Mouse (Mus musculus): ENCODE measurements around the gene Pacs2. TPM values are rescaled to one million over a fixed set of nuclear protein-coding genes. Genes with fewer than 3 reads are reported as not detected.

The Pacs2 gene
- polyA plus RNA-seq, 1 experiment = 2.8 TPM

DNA sequence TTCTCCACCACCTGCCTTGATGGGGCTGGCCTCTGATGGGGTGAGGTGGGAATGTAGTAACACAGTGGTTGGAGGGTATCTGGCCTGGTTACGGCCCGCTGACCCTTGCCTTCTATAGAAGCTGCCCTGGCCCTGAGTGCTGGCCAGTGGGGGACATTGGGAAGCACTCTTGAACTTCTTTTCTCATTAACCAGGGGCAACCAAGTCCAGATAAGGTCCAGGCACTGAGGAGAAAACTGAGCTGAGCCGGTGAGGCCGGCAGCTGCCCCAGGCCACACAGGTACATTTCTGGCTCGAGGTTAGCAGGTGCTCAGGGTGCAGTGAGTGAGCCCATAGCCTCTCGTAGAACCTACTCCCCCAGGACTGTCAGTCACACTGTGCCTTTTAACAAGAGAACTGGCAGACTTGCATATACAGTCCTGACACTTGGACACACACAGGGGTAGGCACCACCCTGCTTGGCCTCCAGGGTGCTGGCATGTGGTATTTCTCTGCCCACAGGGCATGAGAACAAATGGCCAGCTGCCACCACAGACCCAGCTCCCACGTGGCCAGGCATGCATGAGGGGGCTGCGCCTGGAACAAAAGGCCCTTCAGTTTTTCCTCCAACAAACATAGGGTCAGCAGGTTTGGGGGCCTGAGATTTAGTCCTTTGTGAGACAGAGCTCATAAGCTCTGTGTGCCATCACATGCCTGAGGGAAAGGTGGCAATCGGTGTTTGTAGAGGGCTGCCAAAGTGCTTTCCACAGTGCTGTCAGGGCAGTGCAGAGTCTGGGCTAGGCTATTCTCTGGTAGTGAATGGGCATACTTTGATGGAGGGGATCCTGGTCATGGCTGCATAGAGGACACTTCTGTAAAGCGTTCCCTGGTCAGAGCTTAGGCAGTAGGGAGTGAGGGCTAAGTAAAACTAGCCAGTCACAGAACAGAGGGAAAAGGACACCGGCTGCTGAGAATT lies 18.3 kb downstream of the Pacs2 start:
- H3K4me1 ChIP-seq (ENCODE audit: control insufficient read depth) = peaks cover 84% of the 10 kb centered on the region
- H3K36me3 ChIP-seq (ENCODE audit: control insufficient read depth) = peaks cover 74% of the 10 kb centered on the region
- no peaks in the 10 kb centered on the region for H3K27me3 ChIP-seq (ENCODE audit: control insufficient read depth)
- TF ChIP-seq TAL1 (IDR thresholded peaks at IDR 0.05; ENCODE audit: low read length) = no peak
- no peaks in the 10 kb centered on the region for H3K9me3 ChIP-seq (ENCODE audit: control insufficient read depth, low read length)
- H3K4me3 ChIP-seq (replicated peaks) = no peak overlapping the region

DNA sequence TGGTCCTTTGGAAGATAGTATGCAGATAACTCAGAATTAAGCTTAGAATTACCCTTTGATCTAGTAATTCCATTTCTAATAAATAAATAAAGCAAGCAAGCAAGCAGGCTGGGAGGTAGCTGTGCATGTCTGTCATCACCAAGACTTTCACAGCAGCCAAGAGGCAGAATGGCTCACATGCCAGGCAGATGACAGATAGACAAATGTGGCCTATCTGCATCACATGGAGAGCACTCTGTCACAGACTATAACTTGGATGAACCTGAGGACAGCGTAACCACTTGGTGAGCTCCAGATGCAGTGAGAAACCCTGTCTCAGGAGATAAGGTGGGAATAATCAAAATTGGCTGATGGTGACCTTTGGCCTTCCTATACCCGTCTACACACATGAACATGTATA lies 20.8 kb downstream of the Pacs2 start:
- Histone ChIP-seq H3K4me3 (replicated peaks) (no peak overlapping the region), H3K27me3 (ENCODE audit: control insufficient read depth) (no peaks in the 10 kb centered on the region), H3K4me1 (ENCODE audit: control insufficient read depth) (peaks cover 82% of the 10 kb centered on the region), H3K9me3 (ENCODE audit: control insufficient read depth, low read length) (no peaks in the 10 kb centered on the region), H3K36me3 (ENCODE audit: control insufficient read depth) (peaks cover 67% of the 10 kb centered on the region)
- TF ChIP-seq GATA1 (IDR thresholded peaks at IDR 0.05; ENCODE audit: low read length) (no peak), TAL1 (IDR thresholded peaks at IDR 0.05; ENCODE audit: low read length) (no peak)

DNA sequence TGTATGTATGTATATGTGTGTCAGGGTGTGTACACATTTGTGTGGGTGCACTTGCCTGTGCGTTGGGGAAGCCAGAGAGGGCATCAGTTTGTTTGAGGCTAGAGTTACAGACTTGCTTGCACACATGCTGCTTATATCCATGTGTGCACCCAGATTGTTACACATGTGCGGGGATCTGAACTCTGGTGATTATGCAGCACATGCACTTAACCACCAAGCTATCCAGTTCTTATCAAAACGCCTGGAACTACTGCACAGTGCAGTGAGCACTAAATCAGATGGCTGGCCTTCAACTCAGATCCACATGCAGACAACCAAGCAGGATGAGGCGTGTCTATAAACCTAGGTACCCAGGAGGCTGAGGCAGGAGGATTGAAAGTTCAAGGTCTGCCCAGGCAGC lies 22.7 kb downstream of the Pacs2 start:
- no peak for TF ChIP-seq GATA1 (IDR thresholded peaks at IDR 0.05; ENCODE audit: low read length)
- TF ChIP-seq TAL1 (IDR thresholded peaks at IDR 0.05; ENCODE audit: low read length) = no peak
- Histone ChIP-seq H3K4me1 (ENCODE audit: control insufficient read depth) (peaks cover 75% of the 10 kb centered on the region), H3K36me3 (ENCODE audit: control insufficient read depth) (peaks cover 60% of the 10 kb centered on the region), H3K9me3 (ENCODE audit: control insufficient read depth, low read length) (no peaks in the 10 kb centered on the region), H3K4me3 (replicated peaks) (no peak overlapping the region), H3K27me3 (ENCODE audit: control insufficient read depth) (no peaks in the 10 kb centered on the region)

DNA sequence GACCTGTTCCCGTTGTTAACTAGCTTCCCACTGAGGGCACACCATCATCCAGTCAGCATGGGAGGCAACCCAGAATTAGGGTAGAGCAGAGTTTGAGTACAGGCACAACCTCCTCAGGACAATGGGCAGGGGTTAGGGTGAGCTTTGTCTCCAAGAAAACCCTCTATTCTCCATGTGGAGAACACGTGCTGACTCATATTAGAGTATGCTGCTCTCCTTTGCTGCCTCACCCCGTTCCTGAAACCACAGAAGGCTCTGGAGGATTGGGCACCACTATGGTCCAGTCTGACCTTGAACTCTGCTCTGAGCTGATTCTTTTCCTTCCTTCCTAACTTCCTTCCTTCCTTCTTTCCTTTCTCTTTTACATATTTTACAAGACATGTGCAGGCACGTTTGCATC lies 24.1 kb downstream of the Pacs2 start:
- Histone ChIP-seq H3K36me3 (ENCODE audit: control insufficient read depth) (peaks cover 46% of the 10 kb centered on the region), H3K4me1 (ENCODE audit: control insufficient read depth) (peaks cover 75% of the 10 kb centered on the region), H3K9me3 (ENCODE audit: control insufficient read depth, low read length) (no peaks in the 10 kb centered on the region), H3K27me3 (ENCODE audit: control insufficient read depth) (no peaks in the 10 kb centered on the region), H3K4me3 (replicated peaks) (no peak overlapping the region)
- TF ChIP-seq GATA1 (IDR thresholded peaks at IDR 0.05; ENCODE audit: low read length) (no peak), TAL1 (IDR thresholded peaks at IDR 0.05; ENCODE audit: low read length) (no peak)

- Histone ChIP-seq H3K4me3 (replicated peaks) (no peak overlapping the region), H3K9me3 (ENCODE audit: control insufficient read depth, low read length) (no peaks in the 10 kb centered on the region), H3K4me1 (ENCODE audit: control insufficient read depth) (peaks cover 64% of the 10 kb centered on the region), H3K36me3 (ENCODE audit: control insufficient read depth) (peaks cover 57% of the 10 kb centered on the region), H3K27me3 (ENCODE audit: control insufficient read depth) (no peaks in the 10 kb centered on the region)
- TF ChIP-seq GATA1 (IDR thresholded peaks at IDR 0.05; ENCODE audit: low read length) = no peak
- no peak for TF ChIP-seq TAL1 (IDR thresholded peaks at IDR 0.05; ENCODE audit: low read length)
These were observed 27.5 kb downstream of the Pacs2 start for GRCm38 (mm10) chr12:113041481-113042439.

- H3K9me3 ChIP-seq (ENCODE audit: control insufficient read depth, low read length) = no peaks in the 10 kb centered on the region
- H3K4me3 ChIP-seq (replicated peaks) = no peak overlapping the region
- peaks cover 57% of the 10 kb centered on the region for H3K4me1 ChIP-seq (ENCODE audit: control insufficient read depth)
- H3K36me3 ChIP-seq (ENCODE audit: control insufficient read depth) = peaks cover 63% of the 10 kb centered on the region
- no peak for TF ChIP-seq GATA1 (IDR thresholded peaks at IDR 0.05; ENCODE audit: low read length)
- no peak for TF ChIP-seq TAL1 (IDR thresholded peaks at IDR 0.05; ENCODE audit: low read length)
- H3K27me3 ChIP-seq (ENCODE audit: control insufficient read depth) = no peaks in the 10 kb centered on the region
These were observed 28.2 kb downstream of the Pacs2 start for GRCm38 (mm10) chr12:113042543-113042942.

DNA sequence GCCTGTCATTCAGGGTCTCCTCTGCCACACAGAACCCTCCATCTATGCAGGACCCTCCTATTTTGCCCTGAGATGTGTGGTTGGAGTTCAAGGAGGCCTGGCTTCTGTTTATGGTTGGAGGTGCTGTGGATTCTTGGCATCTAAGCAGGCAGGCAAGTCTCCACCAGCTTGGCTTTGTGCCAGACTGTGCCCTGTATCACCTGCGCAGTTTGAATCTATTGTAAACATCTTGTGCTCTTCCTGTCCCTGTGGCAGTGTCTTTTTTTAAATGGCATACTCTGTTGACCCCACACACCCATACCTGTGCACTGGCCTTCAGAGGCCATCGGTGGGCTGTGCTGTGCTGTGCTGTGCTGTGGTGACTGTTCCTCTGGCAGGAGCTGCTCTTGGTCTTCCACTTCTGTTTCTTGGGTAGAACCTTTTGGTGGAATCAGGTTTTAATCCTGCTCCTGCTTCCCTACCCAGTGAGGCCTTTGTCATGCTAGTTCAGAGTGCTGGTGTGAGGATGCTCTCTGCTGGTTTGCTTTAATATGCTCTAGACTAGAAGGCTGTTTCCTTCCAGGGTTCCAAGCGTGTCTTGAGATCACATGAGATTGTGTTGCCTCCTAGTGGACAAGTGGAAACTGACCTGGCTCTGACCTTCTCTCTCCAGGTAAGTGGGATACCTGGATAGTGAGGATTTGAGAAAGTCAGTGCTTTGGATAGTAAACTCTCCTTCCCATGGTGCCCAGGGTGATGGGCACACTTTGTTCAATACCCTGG lies 30.8 kb downstream of the Pacs2 start:
- no peaks in the 10 kb centered on the region for H3K9me3 ChIP-seq (ENCODE audit: control insufficient read depth, low read length)
- H3K4me1 ChIP-seq (ENCODE audit: control insufficient read depth) = peaks cover 45% of the 10 kb centered on the region
- TF ChIP-seq GATA1 (IDR thresholded peaks at IDR 0.05; ENCODE audit: low read length) = no peak
- TF ChIP-seq TAL1 (IDR thresholded peaks at IDR 0.05; ENCODE audit: low read length) = no peak
- H3K36me3 ChIP-seq (ENCODE audit: control insufficient read depth) = peaks cover 71% of the 10 kb centered on the region
- H3K4me3 ChIP-seq (replicated peaks) = no peak overlapping the region
- no peaks in the 10 kb centered on the region for H3K27me3 ChIP-seq (ENCODE audit: control insufficient read depth)

DNA sequence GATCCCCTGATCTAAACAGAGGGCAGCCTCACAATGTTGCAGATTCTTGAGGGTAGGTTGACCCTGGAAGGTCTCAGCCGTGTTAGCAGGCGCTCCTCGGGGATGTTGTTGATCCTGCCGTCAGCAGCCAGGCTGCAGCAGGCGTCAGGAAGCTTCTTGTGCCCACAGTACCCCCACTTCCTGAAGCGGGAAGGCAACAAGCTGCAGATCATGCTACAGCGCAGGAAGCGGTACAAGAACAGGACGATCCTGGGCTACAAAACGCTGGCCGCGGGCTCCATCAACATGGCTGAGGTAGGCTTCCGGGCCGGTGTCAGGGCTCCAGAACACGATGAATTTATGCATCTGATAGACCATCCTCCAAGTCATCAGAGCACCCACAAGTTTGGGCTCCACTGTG lies 32.6 kb downstream of the Pacs2 start:
- Histone ChIP-seq H3K4me1 (ENCODE audit: control insufficient read depth) (peaks cover 34% of the 10 kb centered on the region), H3K9me3 (ENCODE audit: control insufficient read depth, low read length) (no peaks in the 10 kb centered on the region), H3K4me3 (replicated peaks) (no peak overlapping the region), H3K27me3 (ENCODE audit: control insufficient read depth) (no peaks in the 10 kb centered on the region), H3K36me3 (ENCODE audit: control insufficient read depth) (peaks cover 80% of the 10 kb centered on the region)
- TF ChIP-seq GATA1 (IDR thresholded peaks at IDR 0.05; ENCODE audit: low read length) = no peak
- no peak for TF ChIP-seq TAL1 (IDR thresholded peaks at IDR 0.05; ENCODE audit: low read length)

Data from erythroblast, embryonic 14.5 days (primary cell).